Mouse (Mus musculus) hindbrain, embryonic 10.5 days (tissue): ENCODE measurements around the gene Duoxa1. TPM values are rescaled to one million over a fixed set of nuclear protein-coding genes. Genes with fewer than 3 reads are reported as not detected.
A peak's percentile ranks its signal among the peaks of the same experiment; 100 is the strongest.

Source experiments
- DNase-seq: peaks from one replicate; pipeline ENCODE4 v3.0.0-alpha.2; 2017; ENCODE audit warnings: low spot score
- H3K27ac ChIP-seq: fragments of 300-500 bp; sonication (generic); 2 replicates; pipeline ENCODE4 v1.5.1; 2016; ENCODE audit warnings: mild to moderate bottlenecking, moderate library complexity
- H3K27me3 ChIP-seq: fragments of 300-500 bp; sonication (generic); 2 replicates; pipeline ENCODE4 v1.6.1; 2016; ENCODE audit warnings: mild to moderate bottlenecking; ENCODE audit not compliant: poor library complexity, insufficient read depth, severe bottlenecking
- H3K36me3 ChIP-seq: fragments of 300-500 bp; sonication (generic); 2 replicates; pipeline ENCODE4 v1.6.1; 2016; ENCODE audit warnings: mild to moderate bottlenecking, moderate library complexity
- H3K4me1 ChIP-seq: fragments of 300-500 bp; sonication (generic); replicated peaks from 2 replicates; pipeline ENCODE4 v1.6.1; 2016; ENCODE audit warnings: mild to moderate bottlenecking
- H3K4me3 ChIP-seq: fragments of 300-500 bp; sonication (generic); 2 replicates; pipeline ENCODE4 v1.5.1; 2016; ENCODE audit warnings: mild to moderate bottlenecking, moderate library complexity
- H3K9me3 ChIP-seq: fragments of 300-500 bp; sonication (generic); 2 replicates; pipeline ENCODE4 v1.6.1; 2016; ENCODE audit warnings: mild to moderate bottlenecking, moderate library complexity
- WGBS: fragments of 180-500 bp; shearing (Covaris S2); methylation state at CpG from one replicate; pipeline ENCODE4 v1.1.7; 2016; 5-methylcytosine and 5-hydroxymethylcytosine counted together
- polyA plus RNA-seq: library from polyadenylated mRNA; unstranded; fragments of >200 nt; fragmentation: Nextera tagmentation; extraction: Ambion mirVana; gene quantifications from 2 replicates; pipeline ENCODE4 v1.2.1, GENCODE M21; 2016

Gene Duoxa1
- polyA plus RNA-seq, 1 experiment from 2014 or later: not detected

GRCm38 (mm10) chr2:122299911-122300655 is 13.4 kb downstream of the Duoxa1 start:
- peak; percentile 21 for DNase-seq
- no peak overlapping the region for H3K27ac ChIP-seq
- 7% methylated on average over 14 of the region's 14 CpGs for WGBS

GRCm38 (mm10) chr2:122298596-122299490 is 14.7 kb downstream of the Duoxa1 start, which contains the start of gene Duoxa2:
TSS of gene Duoxa2 (plus strand) at chr2:122298900.
- no peaks in the 10 kb centered on the region for H3K9me3 ChIP-seq
- no peaks in the 10 kb centered on the region for H3K36me3 ChIP-seq
- H3K4me3 ChIP-seq: peak within 1 kb of the TSS; percentile 45
- DNase-seq: peak; percentile 49
- WGBS: under 1% methylated on average over 43 of the region's 43 CpGs
- peaks cover 45% of the 10 kb centered on the region for H3K4me1 ChIP-seq
- H3K27ac ChIP-seq: no peak within 1 kb of the TSS
- peaks cover 100% of the 10 kb centered on the region for H3K27me3 ChIP-seq

More at GRCm38 (mm10) chr2:122299911-122300655, 13.4 kb downstream of the Duoxa1 start:
- H3K9me3 ChIP-seq: no peaks in the 10 kb centered on the region
- peaks cover 45% of the 10 kb centered on the region for H3K4me1 ChIP-seq
- no peaks in the 10 kb centered on the region for H3K36me3 ChIP-seq
- peaks cover 100% of the 10 kb centered on the region for H3K27me3 ChIP-seq
- no peak overlapping the region for H3K4me3 ChIP-seq

- H3K36me3 ChIP-seq: no peaks in the 10 kb centered on the region
- H3K27ac ChIP-seq: no peak within 1 kb of the TSS
- peak; percentile 47 for DNase-seq
- 1% methylated on average over 13 of the region's 13 CpGs for WGBS
- H3K9me3 ChIP-seq: no peaks in the 10 kb centered on the region
- peaks cover 45% of the 10 kb centered on the region for H3K4me1 ChIP-seq
- H3K27me3 ChIP-seq: peaks cover 100% of the 10 kb centered on the region
- H3K4me3 ChIP-seq: peak within 1 kb of the TSS; percentile 45
These were observed 15.4 kb downstream of the Duoxa1 start, which contains the start of gene Duox2 for GRCm38 (mm10) chr2:122298096-122298499. TSS of gene Duox2 (minus strand) at chr2:122298449.

- WGBS: under 1% methylated on average over 35 of the region's 35 CpGs
- H3K4me1 ChIP-seq: peaks cover 45% of the 10 kb centered on the region
- peak overlapping the region; percentile 36 for H3K4me3 ChIP-seq
- no peaks in the 10 kb centered on the region for H3K36me3 ChIP-seq
- H3K27me3 ChIP-seq: peaks cover 95% of the 10 kb centered on the region
- DNase-seq: peak; percentile 50
- H3K9me3 ChIP-seq: no peaks in the 10 kb centered on the region
- H3K27ac ChIP-seq: no peak overlapping the region
These were observed 16.0 kb downstream of the Duoxa1 start for GRCm38 (mm10) chr2:122297271-122298095.

GRCm38 (mm10) chr2:122294916-122295315 is 18.6 kb downstream of the Duoxa1 start:
- 6% methylated on average over 7 of the region's 7 CpGs for WGBS
- H3K27ac ChIP-seq: no peak overlapping the region
- peaks cover 79% of the 10 kb centered on the region for H3K27me3 ChIP-seq
- no peaks in the 10 kb centered on the region for H3K9me3 ChIP-seq
- H3K4me1 ChIP-seq: peaks cover 30% of the 10 kb centered on the region
- H3K36me3 ChIP-seq: no peaks in the 10 kb centered on the region
- peak; percentile 8 for DNase-seq
- H3K4me3 ChIP-seq: no peak overlapping the region

GRCm38 (mm10) chr2:122286137-122286536 is 27.4 kb downstream of the Duoxa1 start:
- H3K36me3 ChIP-seq: no peaks in the 10 kb centered on the region
- H3K27me3 ChIP-seq: 0 out of 2 replicates have a peak, but pooled peaks cover 3% of the 10 kb centered on the region
- H3K27ac ChIP-seq: no peak overlapping the region
- WGBS: 65% methylated on average over 7 of the region's 7 CpGs
- H3K9me3 ChIP-seq: no peaks in the 10 kb centered on the region
- no peak for DNase-seq
- H3K4me3 ChIP-seq: no peak overlapping the region
- H3K4me1 ChIP-seq: no peaks in the 10 kb centered on the region

- Histone ChIP-seq H3K4me1 (no peaks in the 10 kb centered on the region), H3K9me3 (no peaks in the 10 kb centered on the region), H3K36me3 (no peaks in the 10 kb centered on the region), H3K27me3 (no peaks in the 10 kb centered on the region), H3K27ac (no peak overlapping the region), H3K4me3 (no peak overlapping the region)
- no peak for DNase-seq
- 89% methylated on average over 9 of the region's 9 CpGs for WGBS
These were observed 29.4 kb downstream of the Duoxa1 start for GRCm38 (mm10) chr2:122284091-122284490.

- 86% methylated on average over 3 of the region's 3 CpGs for WGBS
These were observed 34.8 kb downstream of the Duoxa1 start for GRCm38 (mm10) chr2:122278769-122279168.

GRCm38 (mm10) chr2:122266407-122267193 is 46.9 kb downstream of the Duoxa1 start:
- Histone ChIP-seq H3K27ac (no peak overlapping the region), H3K4me1 (peaks cover 9% of the 10 kb centered on the region), H3K4me3 (no peak overlapping the region), H3K9me3 (no peaks in the 10 kb centered on the region), H3K36me3 (peaks cover 1% of the 10 kb centered on the region; the same call in 1 of the 2 replicates), H3K27me3 (no peaks in the 10 kb centered on the region)
- DNase-seq: no peak
- WGBS: 89% methylated on average over 7 of the region's 7 CpGs

More at GRCm38 (mm10) chr2:122278769-122279168, 34.8 kb downstream of the Duoxa1 start:
- H3K4me1 ChIP-seq: peaks cover 3% of the 10 kb centered on the region; the same call in 1 of the 2 replicates
- no peaks in the 10 kb centered on the region for H3K27me3 ChIP-seq
- no peaks in the 10 kb centered on the region for H3K9me3 ChIP-seq
- DNase-seq: no peak
- H3K4me3 ChIP-seq: no peak overlapping the region
- H3K27ac ChIP-seq: no peak overlapping the region
- no peaks in the 10 kb centered on the region for H3K36me3 ChIP-seq

- no peak overlapping the region for H3K4me3 ChIP-seq
- H3K27me3 ChIP-seq: no peaks in the 10 kb centered on the region
- peaks cover 9% of the 10 kb centered on the region for H3K4me1 ChIP-seq
- peaks cover 13% of the 10 kb centered on the region for H3K36me3 ChIP-seq
- H3K9me3 ChIP-seq: no peaks in the 10 kb centered on the region
- DNase-seq: peak; percentile 7
- WGBS: 72% methylated on average over 3 of the region's 3 CpGs
- H3K27ac ChIP-seq: no peak overlapping the region; the same call in 1 of the 2 replicates
These were observed 48.8 kb downstream of the Duoxa1 start for GRCm38 (mm10) chr2:122264690-122265089.

- H3K9me3 ChIP-seq: no peaks in the 10 kb centered on the region
- peaks cover 9% of the 10 kb centered on the region for H3K4me1 ChIP-seq
- H3K27me3 ChIP-seq: no peaks in the 10 kb centered on the region
- H3K36me3 ChIP-seq: peaks cover 21% of the 10 kb centered on the region
- 89% methylated on average over 5 of the region's 5 CpGs for WGBS
- H3K4me3 ChIP-seq: no peak overlapping the region
- no peak overlapping the region for H3K27ac ChIP-seq
- DNase-seq: no peak
These were observed 52.8 kb downstream of the Duoxa1 start for GRCm38 (mm10) chr2:122260729-122261128.
